Mouse (Mus musculus): ENCODE measurements around the gene Hist1h1b. TPM values are rescaled to one million over a fixed set of nuclear protein-coding genes. Genes with fewer than 3 reads are reported as not detected.
"Not testable (repeated sequence)": the region's sequence is repeated elsewhere in the genome, so short reads cannot be mapped to it uniquely, and the experiment has no call there.

Gene Hist1h1b
- polyA plus RNA-seq, 1 experiment, result 3.3 TPM

GRCm38 (mm10) chr13:21781021-21781555, 663 bp upstream of the Hist1h1b start:
- no peak for TF ChIP-seq GATA1 (IDR thresholded peaks at IDR 0.05; ENCODE audit: low read length)

- no peak for TF ChIP-seq GATA1 (IDR thresholded peaks at IDR 0.05; ENCODE audit: low read length)
Observed at GRCm38 (mm10) chr13:21778814-21779766, 1.3 kb downstream of the Hist1h1b start.

DNA sequence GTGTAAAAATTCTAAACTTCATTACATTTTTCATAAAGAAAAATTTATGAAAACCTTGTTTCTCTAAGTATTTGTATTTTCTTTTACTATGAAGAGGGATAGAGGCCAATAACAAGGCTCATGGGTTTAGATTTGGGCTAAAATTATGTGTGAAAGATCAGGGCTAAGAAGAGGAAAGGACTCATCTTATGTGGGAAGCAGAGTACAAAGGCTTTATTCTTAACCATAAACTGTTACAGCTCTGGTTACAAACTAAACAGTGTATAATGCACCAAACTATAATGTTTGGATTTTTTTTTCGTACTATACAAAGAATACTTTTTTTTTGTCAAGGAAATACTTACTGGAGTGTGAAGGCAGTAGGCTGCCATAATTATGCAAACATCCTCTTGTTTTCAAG, 24.7 kb downstream of the Hist1h1b start:
- TF ChIP-seq GATA1 (IDR thresholded peaks at IDR 0.05; ENCODE audit: low read length), result no peak

DNA sequence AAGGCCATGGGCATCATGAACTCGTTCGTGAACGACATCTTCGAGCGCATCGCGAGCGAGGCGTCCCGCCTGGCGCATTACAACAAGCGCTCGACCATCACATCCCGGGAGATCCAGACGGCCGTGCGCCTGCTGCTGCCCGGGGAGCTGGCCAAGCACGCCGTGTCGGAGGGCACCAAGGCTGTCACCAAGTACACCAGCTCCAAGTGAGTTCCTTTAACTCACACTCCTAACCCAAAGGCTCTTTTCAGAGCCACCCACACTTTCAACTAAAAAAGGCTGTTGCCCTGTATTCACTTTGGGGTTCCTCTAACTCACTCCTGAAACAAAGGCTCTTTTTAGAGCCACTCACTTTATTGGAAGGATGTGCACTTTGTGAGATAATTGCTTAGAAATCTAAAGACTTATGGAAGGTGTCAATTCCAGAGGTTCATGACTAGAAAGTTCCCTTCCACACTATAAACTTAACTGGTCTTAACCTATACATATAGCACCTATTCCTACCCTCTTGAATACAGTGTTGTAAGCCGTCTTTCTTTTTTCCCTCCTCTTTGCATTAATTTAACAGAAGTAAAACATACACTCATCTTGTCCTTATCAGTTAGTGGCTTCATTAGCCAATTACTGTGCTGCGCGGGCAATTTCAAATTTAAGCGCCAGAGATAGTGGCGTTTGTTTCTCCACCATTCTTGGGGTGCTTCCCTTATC, 26.0 kb downstream of the Hist1h1b start:
- TF ChIP-seq GATA1 (IDR thresholded peaks at IDR 0.05; ENCODE audit: low read length), result peak; percentile 49

GRCm38 (mm10) chr13:21753524-21754285, 26.7 kb downstream of the Hist1h1b start, which contains the start of the genes Hist1h2ak and Hist1h2bn:
TSS of gene Hist1h2ak (minus strand) at chr13:21753827.
TSS of gene Hist1h2bn (plus strand) at chr13:21754123.
- not testable (repeated sequence) for TF ChIP-seq GATA1 (IDR thresholded peaks at IDR 0.05; ENCODE audit: low read length)

GRCm38 (mm10) chr13:21753051-21753523, 27.3 kb downstream of the Hist1h1b start:
- TF ChIP-seq GATA1 (IDR thresholded peaks at IDR 0.05; ENCODE audit: low read length), result no peak

GRCm38 (mm10) chr13:21752356-21752755, 28.1 kb downstream of the Hist1h1b start:
- TF ChIP-seq GATA1 (IDR thresholded peaks at IDR 0.05; ENCODE audit: low read length), result no peak

- TF ChIP-seq GATA1 (IDR thresholded peaks at IDR 0.05; ENCODE audit: low read length), result no peak
Observed at GRCm38 (mm10) chr13:21751827-21752226, 28.6 kb downstream of the Hist1h1b start.

DNA sequence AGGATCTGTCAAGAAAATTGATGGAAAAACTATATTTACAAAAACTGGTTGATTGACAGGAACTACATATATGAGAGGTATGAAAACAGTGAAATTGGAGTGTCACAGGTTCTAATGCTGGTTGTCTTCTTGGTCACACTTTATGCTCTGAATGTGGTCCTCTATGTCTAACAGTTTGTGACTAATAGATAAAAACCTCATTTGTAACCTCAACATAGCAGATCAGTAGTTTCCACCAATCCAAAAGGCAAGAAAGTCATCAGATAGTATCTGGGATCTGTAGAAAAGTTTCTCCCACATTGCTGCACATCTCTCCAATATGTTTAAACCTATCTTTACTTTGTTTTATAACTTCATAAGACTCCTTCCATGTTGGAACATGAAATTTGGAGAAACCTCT, 29.0 kb downstream of the Hist1h1b start:
- TF ChIP-seq GATA1 (IDR thresholded peaks at IDR 0.05; ENCODE audit: low read length), result no peak

DNA sequence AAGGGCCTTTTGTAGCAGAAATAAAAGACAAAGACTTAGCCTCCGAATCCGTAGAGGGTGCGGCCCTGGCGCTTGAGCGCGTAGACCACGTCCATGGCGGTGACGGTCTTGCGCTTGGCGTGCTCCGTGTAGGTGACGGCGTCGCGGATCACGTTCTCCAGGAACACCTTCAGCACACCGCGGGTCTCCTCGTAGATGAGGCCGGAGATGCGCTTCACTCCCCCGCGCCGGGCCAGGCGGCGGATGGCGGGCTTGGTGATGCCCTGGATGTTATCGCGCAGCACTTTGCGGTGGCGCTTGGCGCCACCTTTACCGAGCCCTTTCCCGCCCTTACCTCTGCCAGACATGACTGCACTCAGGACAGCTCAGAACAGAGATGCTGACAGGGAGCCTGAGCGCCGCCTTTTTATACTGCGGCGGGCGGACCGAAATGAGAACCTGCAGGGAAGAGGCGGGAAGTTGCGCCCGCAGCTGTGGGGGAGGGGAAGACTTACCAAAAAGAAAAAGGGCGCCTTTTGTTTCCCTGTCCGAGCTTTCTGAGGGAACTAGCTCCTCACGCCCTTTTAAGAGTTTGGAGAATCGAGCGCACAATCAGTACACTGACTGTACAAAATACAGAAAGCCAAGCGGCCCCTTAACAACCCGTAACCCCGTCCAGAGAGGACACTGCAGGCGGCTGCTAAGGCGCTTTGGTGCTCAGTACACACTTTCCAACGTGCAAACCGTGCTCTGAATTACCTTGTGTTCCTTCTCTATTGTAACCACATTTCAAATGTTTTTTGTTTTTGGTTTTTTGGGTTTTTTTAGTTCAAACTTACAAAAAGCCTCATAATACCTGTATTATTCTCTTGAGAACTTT, 30.0 kb downstream of the Hist1h1b start, which contains the start of gene Hist1h4k:
TSS of gene Hist1h4k (minus strand) at position 347 of the 859 bp plus-strand sequence.
- not testable (repeated sequence) for TF ChIP-seq GATA1 (IDR thresholded peaks at IDR 0.05; ENCODE audit: low read length)

DNA sequence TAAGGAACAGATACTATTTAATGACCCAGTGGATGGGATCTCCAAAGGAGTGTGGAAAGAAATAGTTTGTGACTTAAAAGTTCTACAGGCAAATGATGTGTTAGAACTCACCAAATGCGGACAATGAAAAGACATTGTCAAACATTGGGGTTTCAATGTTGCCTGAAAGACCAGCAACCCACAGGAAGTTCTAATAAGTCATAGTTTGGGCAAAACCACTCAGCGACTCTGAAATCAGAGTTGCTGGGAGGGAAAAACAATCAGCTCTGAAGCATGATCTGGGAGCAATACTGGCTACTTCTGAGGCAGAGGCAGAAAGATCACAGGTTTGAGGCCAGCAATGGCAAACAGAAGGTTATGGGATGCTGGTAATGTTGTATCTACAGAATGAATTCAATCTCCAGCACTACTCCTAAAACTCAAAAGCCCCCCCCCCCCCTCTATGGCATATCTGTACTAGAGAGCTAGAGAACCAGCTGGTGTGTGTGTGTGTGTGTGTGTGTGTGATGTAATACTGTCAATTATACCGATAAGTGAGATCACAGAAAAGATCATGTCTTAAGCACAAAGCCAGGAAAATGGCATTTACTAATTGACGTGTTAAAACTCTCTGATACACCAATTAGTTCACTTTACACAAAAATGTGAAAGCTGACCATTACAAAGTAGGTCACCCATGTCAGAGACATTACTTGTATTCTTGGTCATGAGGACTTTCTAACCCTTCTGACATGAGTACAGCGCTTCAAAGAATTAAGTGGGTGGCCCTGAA, 30.9 kb downstream of the Hist1h1b start:
- TF ChIP-seq GATA1 (IDR thresholded peaks at IDR 0.05; ENCODE audit: low read length), result no peak

GRCm38 (mm10) chr13:21745006-21745405, 35.4 kb downstream of the Hist1h1b start:
- TF ChIP-seq GATA1 (IDR thresholded peaks at IDR 0.05; ENCODE audit: low read length), result peak; percentile 39

All from G1E-ER4 (cell line).